Comparison of ENCODE assay signal across 11 mouse cellular contexts in the genomic region with DNA sequence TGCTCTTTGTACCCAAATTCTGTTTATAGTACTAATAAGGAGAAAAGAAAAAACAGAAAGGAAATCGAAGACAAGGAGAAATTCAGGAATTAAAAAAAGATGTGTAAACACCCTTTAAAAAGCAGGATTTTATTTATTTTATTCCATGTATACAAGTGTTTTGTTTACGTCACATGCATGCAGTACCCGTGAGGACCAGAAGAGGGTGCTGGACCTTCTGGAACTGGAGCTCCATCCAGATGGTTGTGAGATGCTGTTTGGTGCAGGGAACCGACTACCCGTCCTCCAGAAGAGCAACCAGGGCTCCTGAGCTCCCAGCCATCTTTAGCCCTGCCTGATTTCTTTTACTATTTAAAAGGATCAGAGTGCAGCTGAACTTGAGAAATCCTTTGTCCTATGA. TPM values are rescaled to one million over a fixed set of nuclear protein-coding genes. Genes with fewer than 3 reads are reported as not detected.
DNase-seq lines count a peak whose midpoint lies in the region; ATAC-seq and TF ChIP-seq lines count a peak whose summit lies in the region.
"Had no signal": no experiment of that assay in that cellular context is flagged by ENCODE, and none has a peak within 500 bp of the region (broad histone marks: within the 10 kb centered on the region; RNA-seq: fewer than 3 reads in every experiment).

No protein-coding gene starts in this region.

- ATAC-seq in limb, embryonic 11.5 days (ENCODE audit: insufficient number of reproducible peaks, low FRiP score, low TSS enrichment, low read depth), result no peak
- no peak for ATAC-seq in neural tube, embryonic 15.5 days (ENCODE audit: low FRiP score)
- ATAC-seq: forebrain, embryonic 14.5 days had no signal

- in situ Hi-C loops in ES-E14 (cut with MboI; ENCODE audit: low sequenced_read_pairs in 2 of 2, unreplicated experiment in 2 of 2), result no loop called here

- no peaks in the 10 kb centered on the region for H3K4me1 ChIP-seq in limb, embryonic 11.5 days (ENCODE audit: control insufficient read depth, insufficient read depth, low read length)
- H3K4me1 ChIP-seq in limb, embryonic 10.5 days, result no peaks in the 10 kb centered on the region
- 0 out of 4 replicates have a peak, but pooled peaks cover 0 to 2% of the 10 kb centered on the region in 2 experiments for H3K4me1 ChIP-seq in ES-E14 (ENCODE audit: control insufficient read depth in 2 of 2, insufficient read depth in 2 of 2, low read length in 2 of 2, poor library complexity in 1 of 2)
- H3K4me1 ChIP-seq in bone marrow, adult 2 months (ENCODE audit: control insufficient read depth, insufficient read depth, low read length), result no peaks in the 10 kb centered on the region
- no peaks in the 10 kb centered on the region for H3K4me1 ChIP-seq in small intestine, adult 2 months (ENCODE audit: control insufficient read depth, insufficient read depth, insufficient read length, low read length)
- H3K4me1 ChIP-seq in neural tube, embryonic 15.5 days, result no peaks in the 10 kb centered on the region
- H3K4me1 ChIP-seq: heart, embryonic 15.5 days had no signal

- TF ChIP-seq POLR2A in bone marrow, adult 2 months (IDR thresholded peaks at IDR 0.05; ENCODE audit: borderline replicate concordance, control insufficient read depth, low read depth, low read length), result no peak
- no peak for TF ChIP-seq POLR2A in small intestine, adult 2 months (IDR thresholded peaks at IDR 0.05; ENCODE audit: low read depth, low read length)

- 79% methylated on average over 5 of the region's 5 CpGs for WGBS in limb, embryonic 11.5 days
- 83% methylated on average over 5 of the region's 5 CpGs for WGBS in limb, embryonic 10.5 days
- 70% methylated on average over 5 of the region's 5 CpGs for WGBS in bone marrow, adult 2 months
- 74% methylated on average over 5 of the region's 5 CpGs for WGBS in small intestine, adult 2 months
- 81% methylated on average over 5 of the region's 5 CpGs for WGBS in neural tube, embryonic 15.5 days

- H3K9ac ChIP-seq in limb, embryonic 11.5 days (ENCODE audit: low read length), result no peak overlapping the region
- H3K9ac ChIP-seq in ES-E14 (ENCODE audit: insufficient read depth, low read depth, low read length, poor library complexity, severe bottlenecking), result no peak overlapping the region
- no peak overlapping the region for H3K9ac ChIP-seq in neural tube, embryonic 15.5 days (replicated peaks)
- H3K9ac ChIP-seq: heart, embryonic 15.5 days had no signal

- H3K4me3 ChIP-seq in limb, embryonic 11.5 days (ENCODE audit: low read depth, low read length), result no peak overlapping the region
- H3K4me3 ChIP-seq in limb, embryonic 10.5 days, result no peak overlapping the region
- H3K4me3 ChIP-seq in ES-E14 (ENCODE audit: insufficient read depth in 1 of 2, low read depth in 1 of 2, low read length in 2 of 2, poor library complexity in 1 of 2, severe bottlenecking in 1 of 2), result no peak overlapping the region
- no peak overlapping the region for H3K4me3 ChIP-seq in bone marrow, adult 2 months (replicated peaks; ENCODE audit: control insufficient read depth, low read depth, low read length)
- H3K4me3 ChIP-seq in small intestine, adult 2 months (ENCODE audit: low read depth, low read length), result no peak overlapping the region
- H3K4me3 ChIP-seq in neural tube, embryonic 15.5 days (replicated peaks), result no peak overlapping the region
- H3K4me3 ChIP-seq: heart, embryonic 15.5 days had no signal

- H3K27ac ChIP-seq in limb, embryonic 11.5 days (replicated peaks; ENCODE audit: low read depth, low read length), result no peak overlapping the region
- no peak overlapping the region for H3K27ac ChIP-seq in limb, embryonic 10.5 days
- no peak overlapping the region for H3K27ac ChIP-seq in ES-E14 (ENCODE audit: insufficient read depth, low read depth, low read length, poor library complexity, severe bottlenecking)
- H3K27ac ChIP-seq in bone marrow, adult 2 months (ENCODE audit: control insufficient read depth, insufficient read depth, low read depth, low read length, poor library complexity), result no peak overlapping the region
- no peak overlapping the region for H3K27ac ChIP-seq in small intestine, adult 2 months (ENCODE audit: insufficient read depth, low read depth, low read length)
- H3K27ac ChIP-seq in neural tube, embryonic 15.5 days (replicated peaks), result no peak overlapping the region
- H3K27ac ChIP-seq: heart, embryonic 15.5 days had no signal

- no peaks in the 10 kb centered on the region for H3K27me3 ChIP-seq in limb, embryonic 11.5 days (ENCODE audit: control insufficient read depth, insufficient read depth, low read length)
- H3K27me3 ChIP-seq in limb, embryonic 10.5 days (ENCODE audit: low read depth, poor library complexity, severe bottlenecking), result no peaks in the 10 kb centered on the region
- H3K27me3 ChIP-seq in small intestine, adult 2 months (ENCODE audit: control insufficient read depth, insufficient read depth, low read length), result no peaks in the 10 kb centered on the region
- H3K27me3 ChIP-seq in neural tube, embryonic 15.5 days (replicated peaks), result no peaks in the 10 kb centered on the region
- H3K27me3 ChIP-seq: heart, embryonic 15.5 days had no signal

- DNase-seq in limb, embryonic 11.5 days (ENCODE audit: low spot score), result peak; percentile 30
- no peak for DNase-seq in limb, embryonic 10.5 days (ENCODE audit: low spot score)
- DNase-seq in ES-E14 (ENCODE audit: low read depth, low spot score), result peak; percentile 77
- no peak for DNase-seq in layer of hippocampus, postnatal 36 days
- DNase-seq in cerebellum, adult 11 months, result no peak

- no peaks in the 10 kb centered on the region for H3K9me3 ChIP-seq in limb, embryonic 11.5 days (ENCODE audit: control insufficient read depth, low read length)
- no peaks in the 10 kb centered on the region for H3K9me3 ChIP-seq in limb, embryonic 10.5 days (replicated peaks)
- H3K9me3 ChIP-seq in ES-E14 (ENCODE audit: control insufficient read depth, insufficient read depth, low read depth, low read length), result no peaks in the 10 kb centered on the region
- no peaks in the 10 kb centered on the region for H3K9me3 ChIP-seq in neural tube, embryonic 15.5 days (replicated peaks)
- H3K9me3 ChIP-seq: heart, embryonic 15.5 days had no signal

- no peaks in the 10 kb centered on the region for H3K36me3 ChIP-seq in limb, embryonic 11.5 days (ENCODE audit: control insufficient read depth, insufficient read depth, low read length)
- H3K36me3 ChIP-seq in limb, embryonic 10.5 days, result no peaks in the 10 kb centered on the region
- H3K36me3 ChIP-seq in ES-E14 (ENCODE audit: control insufficient read depth, insufficient read depth, low read length, poor library complexity, severe bottlenecking), result no peaks in the 10 kb centered on the region
- no peaks in the 10 kb centered on the region for H3K36me3 ChIP-seq in small intestine, adult 2 months (ENCODE audit: control insufficient read depth, insufficient read depth, low read length)
- no peaks in the 10 kb centered on the region for H3K36me3 ChIP-seq in neural tube, embryonic 15.5 days
- H3K36me3 ChIP-seq: heart, embryonic 15.5 days had no signal

- TF ChIP-seq CTCF in bone marrow, adult 2 months (IDR thresholded peaks at IDR 0.05; ENCODE audit: control insufficient read depth, insufficient read depth, low read length), result peak; percentile 49
- peak; percentile 47; the same call in 1 of the 2 replicates for TF ChIP-seq CTCF in small intestine, adult 2 months (IDR thresholded peaks at IDR 0.05; ENCODE audit: extremely low read depth, insufficient read length, insufficient replicate concordance, low read depth, low read length)

- no peak overlapping the region for H3K4me2 ChIP-seq in limb, embryonic 11.5 days (ENCODE audit: low read depth, severe bottlenecking)
- no peak overlapping the region for H3K4me2 ChIP-seq in neural tube, embryonic 15.5 days
- H3K4me2 ChIP-seq: heart, embryonic 15.5 days had no signal

RNA-seq across cellular contexts. Expression of a gene that starts 4.1 kb away (rescaled TPM):
- not detected in 2 replicates for polyA plus RNA-seq in limb, embryonic 11.5 days (2014; fragmentation: Nextera tagmentation; extraction: Ambion mirVana)
- polyA plus RNA-seq in limb, embryonic 10.5 days (2016; fragmentation: Nextera tagmentation; extraction: Ambion mirVana), result not detected in 2 replicates
- not detected in 2 replicates for total RNA-seq in ES-E14 (2012; rRNA removed)
- polyA plus RNA-seq in bone marrow, adult 2 months (2011; ENCODE audit: insufficient read depth, insufficient read length, low replicate concordance, missing spikeins), result not detected in 2 replicates
- polyA plus RNA-seq in small intestine, adult 2 months (2012; rRNA removed), result not detected in 2 replicates
- total RNA-seq in layer of hippocampus, postnatal 36 days (2021), result not detected
- polyA plus RNA-seq in neural tube, embryonic 15.5 days (2015; fragmentation: Nextera tagmentation; extraction: Ambion mirVana), result not detected in 2 replicates
- polyA plus RNA-seq: forebrain, embryonic 14.5 days; heart, embryonic 15.5 days; lung, embryonic 16.5 days had no signal

RNA-seq across cellular contexts. Expression of a gene that starts 6.9 kb away (rescaled TPM):
- not detected in 2 replicates for polyA plus RNA-seq in limb, embryonic 11.5 days (2014; fragmentation: Nextera tagmentation; extraction: Ambion mirVana)
- polyA plus RNA-seq in limb, embryonic 10.5 days (2016; fragmentation: Nextera tagmentation; extraction: Ambion mirVana), result not detected in 2 replicates
- not detected in 2 replicates for total RNA-seq in ES-E14 (2012; rRNA removed)
- not detected in 2 replicates for polyA plus RNA-seq in bone marrow, adult 2 months (2011; ENCODE audit: insufficient read depth, insufficient read length, low replicate concordance, missing spikeins)
- not detected in 2 replicates for polyA plus RNA-seq in small intestine, adult 2 months (2012; rRNA removed)
- not detected for total RNA-seq in layer of hippocampus, postnatal 36 days (2021)
- not detected in 2 replicates for polyA plus RNA-seq in neural tube, embryonic 15.5 days (2015; fragmentation: Nextera tagmentation; extraction: Ambion mirVana)
- polyA plus RNA-seq: forebrain, embryonic 14.5 days; heart, embryonic 15.5 days; lung, embryonic 16.5 days had no signal

RNA-seq across cellular contexts. Expression of a gene that starts 17.8 kb away (rescaled TPM):
- not detected in 2 replicates for polyA plus RNA-seq in limb, embryonic 11.5 days (2014; fragmentation: Nextera tagmentation; extraction: Ambion mirVana)
- not detected in 2 replicates for polyA plus RNA-seq in limb, embryonic 10.5 days (2016; fragmentation: Nextera tagmentation; extraction: Ambion mirVana)
- not detected in 2 replicates for total RNA-seq in ES-E14 (2012; rRNA removed)
- polyA plus RNA-seq in bone marrow, adult 2 months (2011; ENCODE audit: insufficient read depth, insufficient read length, low replicate concordance, missing spikeins), result not detected in 2 replicates
- polyA plus RNA-seq in small intestine, adult 2 months (2012; rRNA removed), result not detected in 2 replicates
- total RNA-seq in layer of hippocampus, postnatal 36 days (2021), result not detected
- polyA plus RNA-seq in neural tube, embryonic 15.5 days (2015; fragmentation: Nextera tagmentation; extraction: Ambion mirVana), result not detected in 2 replicates
- polyA plus RNA-seq: forebrain, embryonic 14.5 days; heart, embryonic 15.5 days; lung, embryonic 16.5 days had no signal

RNA-seq across cellular contexts. Expression of a gene that starts 22.3 kb away (rescaled TPM):
- not detected in 2 replicates for polyA plus RNA-seq in limb, embryonic 11.5 days (2014; fragmentation: Nextera tagmentation; extraction: Ambion mirVana)
- polyA plus RNA-seq in limb, embryonic 10.5 days (2016; fragmentation: Nextera tagmentation; extraction: Ambion mirVana), result not detected in 2 replicates
- not detected in 2 replicates for total RNA-seq in ES-E14 (2012; rRNA removed)
- polyA plus RNA-seq in bone marrow, adult 2 months (2011; ENCODE audit: insufficient read depth, insufficient read length, low replicate concordance, missing spikeins), result not detected in 2 replicates
- polyA plus RNA-seq in small intestine, adult 2 months (2012; rRNA removed), result not detected in 2 replicates
- not detected for total RNA-seq in layer of hippocampus, postnatal 36 days (2021)
- not detected in 2 replicates for polyA plus RNA-seq in neural tube, embryonic 15.5 days (2015; fragmentation: Nextera tagmentation; extraction: Ambion mirVana)
- polyA plus RNA-seq: forebrain, embryonic 14.5 days; heart, embryonic 15.5 days; lung, embryonic 16.5 days had no signal

RNA-seq across cellular contexts. Expression of a gene that starts 28.0 kb away (rescaled TPM):
- polyA plus RNA-seq in limb, embryonic 11.5 days (2014; fragmentation: Nextera tagmentation; extraction: Ambion mirVana), result not detected in 2 replicates
- polyA plus RNA-seq in limb, embryonic 10.5 days (2016; fragmentation: Nextera tagmentation; extraction: Ambion mirVana), result not detected in 2 replicates
- not detected in 2 replicates for total RNA-seq in ES-E14 (2012; rRNA removed)
- polyA plus RNA-seq in bone marrow, adult 2 months (2011; ENCODE audit: insufficient read depth, insufficient read length, low replicate concordance, missing spikeins), result not detected in 2 replicates
- polyA plus RNA-seq in small intestine, adult 2 months (2012; rRNA removed), result not detected in 2 replicates
- not detected for total RNA-seq in layer of hippocampus, postnatal 36 days (2021)
- polyA plus RNA-seq in neural tube, embryonic 15.5 days (2015; fragmentation: Nextera tagmentation; extraction: Ambion mirVana), result 0.18 TPM in 1 of 2 replicates, not detected in the other
- polyA plus RNA-seq: forebrain, embryonic 14.5 days; heart, embryonic 15.5 days; lung, embryonic 16.5 days had no signal

Comparison
In these comparisons a context has a peak if more than half of its experiments do, and no peak if none do; other contexts are left out.
1. DNase-seq: peak in limb, embryonic 11.5 days (single experiment) and ES-E14 (single experiment); none in limb, embryonic 10.5 days (single experiment), layer of hippocampus, postnatal 36 days (0 of 2) and cerebellum, adult 11 months (single experiment).